Mouse (Mus musculus): Measurements from ENCODE around the gene Ifna16. TPM values are rescaled to one million over a fixed set of nuclear protein-coding genes. Genes with fewer than 3 reads are reported as not detected.

The Ifna16 gene
- polyA plus RNA-seq, 1 experiment from 2014 or later = not detected

- no peaks in the 10 kb centered on the region for H3K36me3 ChIP-seq (ENCODE audit: control insufficient read depth, insufficient read depth, low read length)
- DNase-seq (ENCODE audit: low spot score) (no peak), ATAC-seq (ENCODE audit: insufficient read depth, low FRiP score, low TSS enrichment) (no peak)
- no peaks in the 10 kb centered on the region for H3K27me3 ChIP-seq (ENCODE audit: control insufficient read depth, insufficient read depth, low read length)
- no peak overlapping the region for H3K4me2 ChIP-seq (ENCODE audit: low read depth)
- WGBS = 84% methylated on average over 3 of the region's 3 CpGs
- H3K27ac ChIP-seq (ENCODE audit: low read depth, low read length) = no peak overlapping the region
- H3K9ac ChIP-seq (ENCODE audit: low read length) = no peak overlapping the region
- no peaks in the 10 kb centered on the region for H3K4me1 ChIP-seq (ENCODE audit: control insufficient read depth, insufficient read depth, low read length)
- H3K4me3 ChIP-seq (ENCODE audit: low read depth, low read length) = no peak overlapping the region
- H3K9me3 ChIP-seq (ENCODE audit: control insufficient read depth, low read length) = no peaks in the 10 kb centered on the region
These were observed 4.6 kb upstream of the Ifna16 start for GRCm38 (mm10) chr4:88681353-88681752.

DNA sequence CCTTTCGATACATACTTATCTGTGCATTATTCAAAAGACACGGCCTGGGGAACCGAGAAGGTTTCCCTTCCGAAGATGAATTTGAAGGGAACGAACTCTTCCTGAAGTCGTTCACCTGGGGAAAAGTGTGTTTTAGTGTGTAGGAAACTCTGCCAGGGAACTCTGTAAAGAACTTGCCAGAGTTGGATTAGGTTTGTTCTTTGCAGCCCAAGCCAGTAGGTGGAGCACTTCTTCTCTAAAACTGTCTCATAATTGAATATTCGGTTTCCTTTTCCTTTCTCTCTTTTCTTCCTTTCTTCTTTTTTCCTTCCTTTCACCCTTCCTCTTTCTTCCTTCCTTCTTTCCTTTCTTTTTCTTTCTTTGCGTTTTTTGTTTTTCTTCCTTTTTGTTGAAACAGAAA lies 3.6 kb upstream of the Ifna16 start:
- no peaks in the 10 kb centered on the region for H3K9me3 ChIP-seq (ENCODE audit: control insufficient read depth, low read length)
- WGBS = 52% methylated on average over 8 of the region's 8 CpGs
- ATAC-seq (ENCODE audit: insufficient read depth, low FRiP score, low TSS enrichment) (no peak), DNase-seq (ENCODE audit: low spot score) (peak; percentile 30)
- H3K4me3 ChIP-seq (ENCODE audit: low read depth, low read length) = no peak overlapping the region
- H3K36me3 ChIP-seq (ENCODE audit: control insufficient read depth, insufficient read depth, low read length) = no peaks in the 10 kb centered on the region
- H3K4me1 ChIP-seq (ENCODE audit: control insufficient read depth, insufficient read depth, low read length) = no peaks in the 10 kb centered on the region
- no peak overlapping the region for H3K4me2 ChIP-seq (ENCODE audit: low read depth)
- no peak overlapping the region for H3K27ac ChIP-seq (ENCODE audit: low read depth, low read length)
- H3K27me3 ChIP-seq (ENCODE audit: control insufficient read depth, insufficient read depth, low read length) = no peaks in the 10 kb centered on the region
- no peak overlapping the region for H3K9ac ChIP-seq (ENCODE audit: low read length)

- Histone ChIP-seq H3K9ac (ENCODE audit: low read length) (no peak overlapping the region), H3K27me3 (ENCODE audit: control insufficient read depth, insufficient read depth, low read length) (no peaks in the 10 kb centered on the region), H3K4me1 (ENCODE audit: control insufficient read depth, insufficient read depth, low read length) (no peaks in the 10 kb centered on the region), H3K36me3 (ENCODE audit: control insufficient read depth, insufficient read depth, low read length) (no peaks in the 10 kb centered on the region), H3K4me3 (ENCODE audit: low read depth, low read length) (no peak overlapping the region), H3K27ac (ENCODE audit: low read depth, low read length) (no peak overlapping the region), H3K9me3 (ENCODE audit: control insufficient read depth, low read length) (no peaks in the 10 kb centered on the region), H3K4me2 (ENCODE audit: low read depth) (no peak overlapping the region)
- DNase-seq (ENCODE audit: low spot score) = no peak
- ATAC-seq (ENCODE audit: insufficient read depth, low FRiP score, low TSS enrichment) = no peak
- 61% methylated on average over 1 of the region's 1 CpGs for WGBS
These were observed 21.3 kb downstream of the Ifna16 start for GRCm38 (mm10) chr4:88655461-88655860.

DNA sequence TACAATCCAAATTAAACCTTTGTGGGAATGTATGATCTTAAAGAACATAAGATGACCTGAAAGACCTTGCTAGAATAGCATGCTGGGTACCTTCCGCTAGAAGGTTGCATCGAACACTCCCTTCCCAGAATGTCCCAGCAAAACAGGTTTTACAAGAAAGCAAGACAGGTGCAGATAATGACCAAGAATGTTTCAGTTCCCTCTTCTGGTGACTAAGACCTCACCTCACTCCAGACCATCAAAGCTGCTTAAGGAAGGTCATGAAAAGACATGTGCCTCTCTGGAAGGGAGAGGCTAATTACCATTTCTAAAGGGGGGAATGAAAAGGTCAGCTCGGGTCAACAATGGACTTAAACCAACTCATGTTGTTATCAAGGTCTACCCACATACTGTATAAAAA lies 23.1 kb downstream of the Ifna16 start:
- WGBS = 83% methylated on average over 3 of the region's 3 CpGs
- no peak overlapping the region for H3K4me2 ChIP-seq (ENCODE audit: low read depth)
- no peak overlapping the region for H3K4me3 ChIP-seq (ENCODE audit: low read depth, low read length)
- DNase-seq (ENCODE audit: low spot score) (no peak), ATAC-seq (ENCODE audit: insufficient read depth, low FRiP score, low TSS enrichment) (no peak)
- no peaks in the 10 kb centered on the region for H3K27me3 ChIP-seq (ENCODE audit: control insufficient read depth, insufficient read depth, low read length)
- no peak overlapping the region for H3K27ac ChIP-seq (ENCODE audit: low read depth, low read length)
- H3K4me1 ChIP-seq (ENCODE audit: control insufficient read depth, insufficient read depth, low read length) = no peaks in the 10 kb centered on the region
- H3K36me3 ChIP-seq (ENCODE audit: control insufficient read depth, insufficient read depth, low read length) = no peaks in the 10 kb centered on the region
- H3K9me3 ChIP-seq (ENCODE audit: control insufficient read depth, low read length) = no peaks in the 10 kb centered on the region
- H3K9ac ChIP-seq (ENCODE audit: low read length) = no peak overlapping the region

GRCm38 (mm10) chr4:88644359-88644758 lies 32.4 kb downstream of the Ifna16 start, which contains the start of gene Ifna13:
TSS of gene Ifna13 (minus strand) at chr4:88644459.
- no peak within 1 kb of the TSS for H3K4me3 ChIP-seq (ENCODE audit: low read depth, low read length)
- no peaks in the 10 kb centered on the region for H3K36me3 ChIP-seq (ENCODE audit: control insufficient read depth, insufficient read depth, low read length)
- H3K9ac ChIP-seq (ENCODE audit: low read length) = no peak within 1 kb of the TSS
- 48% methylated on average over 2 of the region's 2 CpGs for WGBS
- H3K27ac ChIP-seq (ENCODE audit: low read depth, low read length) = no peak within 1 kb of the TSS
- no peaks in the 10 kb centered on the region for H3K27me3 ChIP-seq (ENCODE audit: control insufficient read depth, insufficient read depth, low read length)
- no peaks in the 10 kb centered on the region for H3K9me3 ChIP-seq (ENCODE audit: control insufficient read depth, low read length)
- ATAC-seq (ENCODE audit: insufficient read depth, low FRiP score, low TSS enrichment) (no peak), DNase-seq (ENCODE audit: low spot score) (no peak)
- H3K4me1 ChIP-seq (ENCODE audit: control insufficient read depth, insufficient read depth, low read length) = no peaks in the 10 kb centered on the region
- H3K4me2 ChIP-seq (ENCODE audit: low read depth) = no peak within 1 kb of the TSS

DNA sequence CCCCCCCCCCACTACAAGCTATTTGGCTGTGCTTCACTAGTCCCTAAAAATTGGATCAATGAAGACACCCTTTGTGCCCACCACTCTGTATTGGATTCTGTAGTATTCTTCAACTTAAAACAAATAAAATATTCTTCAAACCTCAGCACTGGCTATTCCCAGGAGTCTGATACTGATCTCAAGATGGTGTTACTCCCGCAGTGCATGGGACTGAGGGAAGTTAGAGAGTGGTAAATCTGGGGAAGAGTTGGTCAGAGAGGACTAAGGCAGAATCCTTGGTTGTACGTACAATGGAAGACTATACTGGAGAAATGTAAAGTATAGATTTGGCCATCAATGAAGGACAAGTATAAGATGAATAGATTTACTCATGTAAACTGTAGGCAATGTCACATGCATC lies 34.2 kb downstream of the Ifna16 start:
- Histone ChIP-seq H3K36me3 (ENCODE audit: control insufficient read depth, insufficient read depth, low read length) (no peaks in the 10 kb centered on the region), H3K4me2 (ENCODE audit: low read depth) (no peak overlapping the region), H3K4me1 (ENCODE audit: control insufficient read depth, insufficient read depth, low read length) (no peaks in the 10 kb centered on the region), H3K27me3 (ENCODE audit: control insufficient read depth, insufficient read depth, low read length) (no peaks in the 10 kb centered on the region), H3K27ac (ENCODE audit: low read depth, low read length) (no peak overlapping the region), H3K4me3 (ENCODE audit: low read depth, low read length) (no peak overlapping the region), H3K9ac (ENCODE audit: low read length) (no peak overlapping the region), H3K9me3 (ENCODE audit: control insufficient read depth, low read length) (no peaks in the 10 kb centered on the region)
- DNase-seq (ENCODE audit: low spot score) (no peak), ATAC-seq (ENCODE audit: insufficient read depth, low FRiP score, low TSS enrichment) (no peak)
- 35% methylated on average over 2 of the region's 2 CpGs for WGBS

DNA sequence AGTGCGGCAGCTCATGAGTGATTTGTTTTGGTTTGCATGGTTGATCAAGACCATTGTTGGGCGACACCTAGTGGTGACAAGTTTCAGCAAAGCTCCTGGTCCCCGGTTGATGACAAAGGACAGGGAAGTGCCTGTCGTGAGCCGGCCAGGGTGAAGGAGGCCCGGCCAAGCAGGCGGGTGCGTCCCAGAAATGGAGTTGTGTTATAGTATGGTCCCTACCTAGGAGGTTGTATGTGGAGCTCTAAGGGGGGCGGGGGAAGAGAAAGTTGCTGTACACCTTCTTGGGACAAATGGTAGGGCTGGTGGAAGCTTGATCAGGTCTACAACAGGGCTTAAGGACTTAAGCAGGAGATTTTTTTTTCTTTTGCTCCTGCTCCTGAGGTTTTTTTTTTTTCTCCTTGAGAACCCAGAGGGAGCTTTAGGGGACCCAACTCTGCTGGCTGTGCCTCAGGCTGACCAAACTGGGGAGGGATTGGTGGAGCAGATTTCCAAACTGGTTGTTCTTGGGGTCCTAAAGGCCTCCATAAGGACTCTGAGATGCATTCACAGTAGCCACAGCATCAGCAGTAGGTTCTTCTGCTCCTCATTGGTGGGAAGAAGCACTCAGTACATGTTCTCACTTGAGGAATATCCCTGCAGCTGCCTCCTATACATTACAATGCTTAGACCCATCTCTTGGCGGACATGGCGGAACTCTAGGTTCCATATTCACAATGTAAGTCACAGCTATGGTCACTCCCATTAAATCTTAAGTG lies 35.5 kb downstream of the Ifna16 start:
- WGBS = 22% methylated on average over 11 of the region's 11 CpGs
- Histone ChIP-seq H3K27me3 (ENCODE audit: control insufficient read depth, insufficient read depth, low read length) (no peaks in the 10 kb centered on the region), H3K4me1 (ENCODE audit: control insufficient read depth, insufficient read depth, low read length) (no peaks in the 10 kb centered on the region), H3K9me3 (ENCODE audit: control insufficient read depth, low read length) (no peaks in the 10 kb centered on the region), H3K9ac (ENCODE audit: low read length) (no peak overlapping the region), H3K27ac (ENCODE audit: low read depth, low read length) (no peak overlapping the region), H3K36me3 (ENCODE audit: control insufficient read depth, insufficient read depth, low read length) (no peaks in the 10 kb centered on the region), H3K4me3 (ENCODE audit: low read depth, low read length) (no peak overlapping the region), H3K4me2 (ENCODE audit: low read depth) (no peak overlapping the region)
- peak; percentile 95 for ATAC-seq (ENCODE audit: insufficient read depth, low FRiP score, low TSS enrichment)
- DNase-seq (ENCODE audit: low spot score) = peak; percentile 87

DNA sequence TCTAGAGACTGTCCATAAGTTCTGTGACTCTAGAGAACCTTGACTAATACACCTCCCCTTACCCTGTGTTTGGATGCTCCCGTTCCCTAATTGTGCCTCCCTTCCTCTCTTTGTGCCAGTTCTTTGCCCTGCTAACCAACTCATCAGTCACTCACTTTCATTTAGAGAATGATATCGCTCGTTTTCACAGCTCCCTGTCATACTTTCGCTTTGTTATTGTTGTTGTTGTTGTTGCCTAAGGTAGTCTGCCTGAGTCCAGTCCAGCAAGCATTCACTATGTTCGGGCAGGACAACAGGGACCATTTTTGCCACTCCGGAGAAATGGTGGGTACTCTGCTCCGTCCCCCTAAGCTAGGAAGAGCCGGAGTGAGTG lies 36.0 kb downstream of the Ifna16 start:
- no peaks in the 10 kb centered on the region for H3K9me3 ChIP-seq (ENCODE audit: control insufficient read depth, low read length)
- no peaks in the 10 kb centered on the region for H3K27me3 ChIP-seq (ENCODE audit: control insufficient read depth, insufficient read depth, low read length)
- no peaks in the 10 kb centered on the region for H3K36me3 ChIP-seq (ENCODE audit: control insufficient read depth, insufficient read depth, low read length)
- WGBS = 69% methylated on average over 8 of the region's 8 CpGs
- no peak overlapping the region for H3K9ac ChIP-seq (ENCODE audit: low read length)
- H3K27ac ChIP-seq (ENCODE audit: low read depth, low read length) = no peak overlapping the region
- ATAC-seq (ENCODE audit: insufficient read depth, low FRiP score, low TSS enrichment) (no peak), DNase-seq (ENCODE audit: low spot score) (no peak)
- no peaks in the 10 kb centered on the region for H3K4me1 ChIP-seq (ENCODE audit: control insufficient read depth, insufficient read depth, low read length)
- no peak overlapping the region for H3K4me2 ChIP-seq (ENCODE audit: low read depth)
- H3K4me3 ChIP-seq (ENCODE audit: low read depth, low read length) = no peak overlapping the region

- DNase-seq (ENCODE audit: low spot score) (no peak), ATAC-seq (ENCODE audit: insufficient read depth, low FRiP score, low TSS enrichment) (no peak)
- no peak within 1 kb of the TSS for H3K27ac ChIP-seq (ENCODE audit: low read depth, low read length)
- no peaks in the 10 kb centered on the region for H3K27me3 ChIP-seq (ENCODE audit: control insufficient read depth, insufficient read depth, low read length)
- no peak within 1 kb of the TSS for H3K9ac ChIP-seq (ENCODE audit: low read length)
- H3K4me1 ChIP-seq (ENCODE audit: control insufficient read depth, insufficient read depth, low read length) = no peaks in the 10 kb centered on the region
- WGBS = 90% methylated on average over 4 of the region's 4 CpGs
- no peak within 1 kb of the TSS for H3K4me3 ChIP-seq (ENCODE audit: low read depth, low read length)
- no peaks in the 10 kb centered on the region for H3K9me3 ChIP-seq (ENCODE audit: control insufficient read depth, low read length)
- H3K4me2 ChIP-seq (ENCODE audit: low read depth) = no peak within 1 kb of the TSS
- H3K36me3 ChIP-seq (ENCODE audit: control insufficient read depth, insufficient read depth, low read length) = no peaks in the 10 kb centered on the region
These were observed 42.4 kb downstream of the Ifna16 start, which contains the start of gene C87499 for GRCm38 (mm10) chr4:88634311-88634710. TSS of gene C87499 (minus strand) at chr4:88634411.
